Mouse (Mus musculus): ENCODE measurements at regions not wholly inside any gene's neighbourhood (a gene's known extent, or its start where the extent isn't known, plus 50 kb on each side); places are given as distances from the start of the nearest gene placed in this dataset.

- DNase-seq, result no peak
- intact Hi-C loops (cut with DNase I), result no loop called here
Measured at GRCm38 (mm10) chr13:118603474-118603873, 66.1 kb upstream of the Fgf10 start.

DNA sequence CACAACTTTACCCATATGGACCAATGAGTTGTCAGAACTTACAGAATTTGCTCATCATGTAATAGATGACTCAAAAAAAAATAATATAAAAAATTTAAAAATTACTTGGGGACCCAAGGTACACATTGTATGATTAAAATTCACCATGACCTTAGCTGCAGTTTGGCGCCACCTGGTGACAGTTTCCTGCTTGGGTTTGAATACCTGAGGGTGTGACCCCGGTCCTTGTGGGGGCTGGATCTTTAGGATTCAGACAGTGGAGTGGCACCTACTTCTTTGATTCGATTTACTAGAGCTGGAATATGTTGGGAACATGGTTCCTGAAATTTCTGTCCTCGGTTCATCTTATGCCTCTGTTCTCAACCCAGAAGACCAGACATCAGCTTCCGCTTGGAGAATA lies 72.7 kb upstream of the Fgf10 start:
- DNase-seq, result peak; percentile 4 to 26
- intact Hi-C loops (cut with DNase I), result loop anchor here (2.0 kb wide), 1 partner anchor 192 kb away; no protein-coding TSS in a partner anchor

DNA sequence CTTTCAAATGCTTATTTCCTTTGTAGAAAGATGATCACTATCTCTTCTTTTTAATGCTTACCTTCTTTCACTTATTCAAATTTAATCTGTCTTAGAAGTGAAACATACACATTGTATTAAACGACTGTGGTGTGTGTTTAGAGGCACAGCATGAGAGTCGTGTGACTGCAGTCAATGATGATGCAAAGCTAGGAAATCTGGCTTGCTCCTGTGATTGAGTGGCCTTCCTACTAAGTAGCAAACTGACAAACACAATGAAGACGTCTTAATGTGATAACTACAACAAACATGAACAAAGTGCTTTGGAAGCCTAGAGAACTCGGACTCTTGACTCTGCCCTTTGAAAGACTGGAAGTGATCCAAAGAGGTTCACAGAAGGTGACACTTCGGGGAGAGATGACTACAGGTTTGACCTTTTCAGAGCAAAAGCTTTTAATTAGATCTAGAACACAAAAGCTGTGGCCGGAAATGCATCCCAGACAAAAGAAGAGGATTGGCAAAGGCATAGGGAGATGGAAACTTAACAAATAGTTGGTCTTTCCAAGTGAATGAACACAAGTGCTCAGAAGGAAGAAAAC lies 73.3 kb upstream of the Fgf10 start:
- intact Hi-C loops (cut with DNase I), result loop anchor here (2.0 kb wide), 1 partner anchor 192 kb away; no protein-coding TSS in a partner anchor
- DNase-seq, result no peak

DNA sequence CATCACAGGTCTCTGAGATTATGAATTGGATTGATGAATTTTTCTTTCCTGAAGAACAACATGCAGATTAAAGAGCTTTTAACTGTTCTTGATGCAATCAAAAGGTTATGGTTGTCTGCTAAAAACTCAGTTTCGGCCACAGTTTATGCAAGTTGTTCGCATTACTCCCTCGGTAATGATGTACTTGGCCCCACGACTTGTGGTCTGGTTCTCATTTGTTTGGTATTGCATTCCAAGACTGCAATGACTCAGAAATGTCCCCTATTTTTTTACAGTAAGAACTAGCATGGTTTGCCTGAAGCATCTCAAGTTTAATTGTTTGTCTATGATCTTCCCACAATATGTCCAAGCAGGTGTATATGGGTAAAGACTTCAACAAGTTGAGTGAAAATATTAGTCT lies 77.5 kb upstream of the Fgf10 start:
- no peak for DNase-seq
- intact Hi-C loops (cut with DNase I), result no loop called here

DNA sequence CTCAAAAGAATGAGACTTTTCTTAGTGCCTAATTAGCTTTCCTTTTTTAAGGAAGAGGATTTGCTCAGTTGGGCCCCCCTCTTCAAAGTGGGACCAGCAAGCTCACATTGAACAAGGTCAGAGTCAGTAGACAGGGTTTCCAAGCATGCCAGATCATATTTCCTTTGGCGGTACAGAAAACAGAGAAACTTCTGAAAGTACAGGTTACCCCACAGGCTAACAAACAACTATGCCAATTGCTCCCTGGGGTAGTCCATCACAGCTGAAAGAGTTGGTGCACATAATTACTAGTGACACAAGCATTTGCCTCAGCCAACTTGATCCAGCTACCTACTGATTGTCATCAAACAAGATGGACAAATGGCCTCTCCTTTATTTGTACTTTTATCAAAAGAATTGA lies 97.0 kb upstream of the Fgf10 start:
- intact Hi-C loops (cut with DNase I), result no loop called here
- no peak for DNase-seq

DNA sequence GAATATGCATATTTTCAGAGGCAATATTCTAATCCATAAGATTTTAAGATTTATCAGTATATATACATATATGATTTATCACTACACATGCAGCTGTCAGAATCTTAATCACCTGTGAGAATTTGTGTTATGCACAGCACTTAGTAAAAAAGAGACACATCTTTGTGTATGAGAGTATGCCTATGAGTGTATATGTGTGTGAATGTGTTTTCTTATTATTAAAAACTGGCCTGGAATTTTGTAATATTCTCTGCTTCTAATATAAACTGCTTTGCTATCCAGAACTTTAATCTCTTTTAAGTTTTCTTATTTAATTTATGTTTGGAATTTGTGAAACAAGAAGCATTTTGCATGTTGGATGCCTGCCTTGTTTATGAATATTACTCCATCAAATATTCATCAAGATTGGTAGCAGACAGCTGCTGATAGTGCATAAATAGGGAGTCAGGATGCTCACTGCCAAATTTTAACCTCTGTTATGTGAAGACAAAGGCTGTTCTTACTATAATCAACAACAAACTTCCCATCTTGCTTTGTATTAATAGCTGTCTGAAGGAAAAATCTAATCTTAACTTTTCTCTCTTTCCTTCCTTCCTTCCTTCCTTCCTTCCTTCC lies 104.3 kb upstream of the Fgf10 start:
- intact Hi-C loops (cut with DNase I), result no loop called here
- no peak for DNase-seq

- DNase-seq, result no peak
- intact Hi-C loops (cut with DNase I), result no loop called here
Measured at GRCm38 (mm10) chr13:118558966-118559365, 110.6 kb upstream of the Fgf10 start.

GRCm38 (mm10) chr13:118552029-118552428 lies 117.6 kb upstream of the Fgf10 start:
- DNase-seq, result no peak
- intact Hi-C loops (cut with DNase I), result no loop called here

DNA sequence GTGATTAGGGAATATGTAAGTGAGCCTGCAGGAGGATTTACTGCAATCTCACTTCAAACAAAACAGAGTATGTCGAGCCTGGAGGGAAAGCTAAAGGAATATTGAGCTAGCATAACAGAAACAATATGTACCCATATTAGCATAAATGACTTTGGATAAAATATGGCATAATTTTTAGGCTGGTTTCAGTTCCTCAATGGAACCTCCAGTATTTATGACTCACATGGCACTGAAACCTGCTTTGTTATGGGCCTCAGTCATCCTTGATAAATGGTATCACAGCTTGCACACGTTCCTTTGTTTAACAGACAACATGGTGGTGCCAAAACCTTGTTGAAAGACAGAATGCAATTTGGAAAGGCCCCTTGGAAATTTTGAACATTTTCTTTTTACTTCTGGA lies 130.8 kb upstream of the Fgf10 start:
- no peak for DNase-seq
- intact Hi-C loops (cut with DNase I), result no loop called here

GRCm38 (mm10) chr13:118513961-118514360 lies 126.9 kb upstream of the Mrps30 start:
- intact Hi-C loops (cut with DNase I), result no loop called here
- no peak for DNase-seq

DNA sequence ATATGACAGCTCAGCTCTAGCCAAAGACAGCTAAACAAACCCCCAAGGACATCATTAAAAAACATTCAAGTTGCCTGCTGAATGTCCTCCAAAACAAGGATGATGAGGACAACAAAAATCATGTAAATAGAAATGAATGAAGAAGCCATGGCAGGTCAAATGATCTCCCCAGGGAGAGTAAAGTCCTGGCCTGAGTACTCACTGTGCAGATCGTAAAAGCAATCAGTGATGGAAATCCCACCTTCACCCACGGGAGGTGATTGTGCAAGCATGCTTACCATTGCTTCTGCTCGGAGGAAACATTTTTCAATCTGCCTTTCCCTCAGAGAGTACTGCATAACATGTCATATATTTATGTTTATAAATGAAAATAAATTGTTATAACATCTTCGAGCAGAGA lies 119.1 kb upstream of the Mrps30 start:
- DNase-seq, result peak in 1 of 2 experiments; percentile 2
- intact Hi-C loops (cut with DNase I), result no loop called here

DNA sequence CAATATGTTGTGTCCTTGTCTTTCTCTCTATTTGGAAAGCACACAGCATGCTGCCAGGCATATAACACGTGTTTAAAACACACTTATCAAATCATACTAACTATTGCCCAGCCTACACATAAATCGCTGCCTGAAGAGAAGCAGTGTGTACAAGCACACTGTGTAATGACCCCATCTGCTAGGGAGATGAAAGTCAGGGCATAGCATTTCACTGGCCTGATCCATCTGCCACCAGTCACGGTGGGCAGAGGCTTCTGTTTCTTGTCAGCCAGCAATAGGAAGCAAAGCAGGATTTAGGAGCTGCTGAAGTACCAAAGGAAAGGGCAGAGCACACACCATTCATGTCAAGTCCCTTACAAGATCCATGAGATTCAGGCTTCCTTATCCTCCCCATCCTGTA lies 103.6 kb upstream of the Mrps30 start:
- no peak for DNase-seq
- intact Hi-C loops (cut with DNase I), result no loop called here

GRCm38 (mm10) chr13:118483031-118483430 lies 96.0 kb upstream of the Mrps30 start:
- no peak for DNase-seq
- intact Hi-C loops (cut with DNase I), result no loop called here

- intact Hi-C loops (cut with DNase I), result no loop called here
- DNase-seq, result no peak
Measured at GRCm38 (mm10) chr13:118480237-118480636, 93.2 kb upstream of the Mrps30 start.

DNA sequence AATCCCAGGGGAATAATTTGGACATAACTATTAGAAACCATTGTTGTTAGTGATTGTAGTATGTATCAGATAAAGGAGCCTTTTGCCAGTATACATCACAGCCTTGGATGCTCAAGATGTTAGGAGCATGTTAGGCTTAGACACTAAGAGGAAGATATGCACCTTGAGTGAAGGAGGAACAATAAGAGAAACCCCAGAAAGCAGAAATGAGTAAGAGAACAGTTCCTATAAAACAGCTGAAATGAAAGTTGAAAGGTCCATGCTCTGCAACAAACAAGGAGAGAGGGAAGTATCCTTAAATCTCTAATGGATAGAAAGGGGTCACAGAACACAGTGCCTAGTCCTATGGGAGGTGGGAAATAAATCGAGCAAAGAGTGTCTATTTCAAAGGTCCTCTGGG lies 91.4 kb upstream of the Mrps30 start:
- DNase-seq, result no peak
- intact Hi-C loops (cut with DNase I), result no loop called here

- intact Hi-C loops (cut with DNase I), result no loop called here
Measured at GRCm38 (mm10) chr13:118472578-118472977, 85.5 kb upstream of the Mrps30 start.

DNA sequence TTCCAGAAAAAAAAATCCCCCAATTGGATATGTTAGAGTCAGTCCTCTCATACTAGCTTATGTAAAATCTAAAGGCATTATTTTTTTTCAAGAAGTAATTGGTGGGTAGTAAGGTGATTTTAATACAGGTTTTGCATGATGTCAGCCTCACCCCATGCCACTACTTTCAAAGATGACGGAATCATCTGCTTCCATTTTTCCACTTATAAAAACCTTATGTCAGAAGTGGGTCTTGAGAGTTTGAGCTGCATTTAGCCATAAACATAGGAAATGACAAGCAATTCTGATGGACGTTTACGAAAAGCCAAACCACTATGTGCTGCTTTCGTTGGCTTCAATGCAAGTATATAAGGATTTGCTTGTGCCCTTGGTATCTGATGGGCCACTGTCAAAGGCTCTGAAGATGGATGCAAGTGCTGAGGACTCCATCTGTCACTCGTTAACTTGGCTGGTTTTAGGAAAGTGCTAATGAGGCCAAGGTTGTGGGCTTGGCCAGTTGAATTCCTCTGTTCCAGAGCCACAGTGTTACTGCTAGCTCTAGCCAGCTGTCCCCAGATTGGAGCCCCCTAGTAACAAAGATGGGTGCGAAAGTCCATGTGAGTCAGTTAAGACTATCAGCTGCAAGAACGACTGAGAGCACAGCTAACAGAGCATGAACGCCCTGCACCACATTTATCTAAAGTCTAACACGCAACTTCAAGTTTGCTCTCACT lies 72.8 kb upstream of the Mrps30 start:
- no peak for DNase-seq
- intact Hi-C loops (cut with DNase I), result no loop called here

More at GRCm38 (mm10) chr13:118472578-118472977, 85.5 kb upstream of the Mrps30 start:
- DNase-seq, result no peak

DNA sequence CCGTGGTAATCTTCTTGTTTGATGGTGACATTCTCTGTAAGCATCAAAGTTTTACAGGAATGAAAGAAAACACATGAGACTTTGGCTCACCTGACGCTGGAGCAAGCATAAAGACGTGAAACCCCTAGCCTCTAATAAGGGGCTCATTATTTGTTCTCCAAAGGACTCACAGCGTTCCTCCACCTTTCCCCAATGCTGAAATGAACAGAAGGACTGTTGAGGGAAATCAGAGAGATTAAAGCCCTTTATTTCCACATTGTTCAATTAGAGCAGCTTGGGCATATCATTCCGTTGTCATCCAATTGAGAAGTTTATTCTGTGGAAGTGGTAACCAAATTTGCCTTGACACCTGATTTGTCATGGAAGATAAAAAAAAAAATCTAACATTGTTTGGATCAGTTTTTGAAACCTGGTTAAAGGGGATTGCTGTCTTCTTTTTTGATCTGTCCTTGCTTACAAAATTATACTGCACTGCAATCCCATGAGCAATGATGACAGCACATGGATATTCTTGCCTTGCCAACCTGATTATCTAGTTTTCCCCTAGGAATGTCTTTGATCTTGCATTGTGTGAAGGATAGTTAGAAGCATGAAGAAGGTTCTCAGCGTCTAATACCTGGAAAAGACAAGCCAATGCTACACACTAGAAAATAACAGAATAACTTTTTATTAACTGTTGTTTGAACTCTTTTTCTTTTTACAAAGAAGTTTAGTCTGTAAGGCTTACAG lies 62.1 kb upstream of the Mrps30 start:
- intact Hi-C loops (cut with DNase I), result no loop called here
- no peak for DNase-seq

- DNase-seq, result no peak
- intact Hi-C loops (cut with DNase I), result no loop called here
Measured at GRCm38 (mm10) chr13:118441322-118442064, 54.4 kb upstream of the Mrps30 start.

All from heart, postnatal 36 days (tissue).